Mouse (Mus musculus): ENCODE data around the gene Jph3.

Jph3 gene

GRCm38 (mm10) chr8:121792159-121792558 is 62.7 kb downstream of the Jph3 start:
- no peak for DNase-seq

GRCm38 (mm10) chr8:121792627-121793026 is 63.2 kb downstream of the Jph3 start:
- no peak for DNase-seq

- no peak for DNase-seq
Observed at GRCm38 (mm10) chr8:121794151-121794550, 64.7 kb downstream of the Jph3 start.

- DNase-seq, result no peak
Observed at GRCm38 (mm10) chr8:121795461-121795860, 66.0 kb downstream of the Jph3 start.

- no peak for DNase-seq
Observed at GRCm38 (mm10) chr8:121796406-121796805, 67.0 kb downstream of the Jph3 start.

GRCm38 (mm10) chr8:121798401-121798800 is 69.0 kb downstream of the Jph3 start:
- no peak for DNase-seq

GRCm38 (mm10) chr8:121804829-121805228 is 75.4 kb downstream of the Jph3 start:
- no peak for DNase-seq

GRCm38 (mm10) chr8:121806126-121806525 is 76.7 kb downstream of the Jph3 start:
- no peak for DNase-seq

- DNase-seq, result no peak
Observed at GRCm38 (mm10) chr8:121808032-121808431, 78.6 kb downstream of the Jph3 start.

GRCm38 (mm10) chr8:121809524-121810155 is 80.2 kb downstream of the Jph3 start:
- no peak for DNase-seq

GRCm38 (mm10) chr8:121811502-121811901 is 82.1 kb downstream of the Jph3 start:
- no peak for DNase-seq

GRCm38 (mm10) chr8:121811931-121812570 is 82.6 kb downstream of the Jph3 start:
- no peak for DNase-seq

- DNase-seq, result no peak
Observed at GRCm38 (mm10) chr8:121818226-121818625, 88.8 kb downstream of the Jph3 start.

- DNase-seq, result no peak
Observed at GRCm38 (mm10) chr8:121820840-121821239, 91.4 kb downstream of the Jph3 start.

- no peak for DNase-seq
Observed at GRCm38 (mm10) chr8:121821320-121821719, 91.9 kb downstream of the Jph3 start.

GRCm38 (mm10) chr8:121821770-121822169 is 92.3 kb downstream of the Jph3 start:
- no peak for DNase-seq

GRCm38 (mm10) chr8:121827726-121828125 is 98.3 kb downstream of the Jph3 start:
- no peak for DNase-seq

GRCm38 (mm10) chr8:121828376-121829023 is 99.1 kb downstream of the Jph3 start:
- no peak for DNase-seq

- DNase-seq, result peak; percentile 63 to 69
Observed at GRCm38 (mm10) chr8:121829048-121829776, 99.8 kb downstream of the Jph3 start, which contains the start of gene Klhdc4. TSS of gene Klhdc4 (minus strand) at chr8:121829569.

GRCm38 (mm10) chr8:121829777-121830362 is 100.4 kb downstream of the Jph3 start:
- no peak for DNase-seq

GRCm38 (mm10) chr8:121832061-121832460 is 102.6 kb downstream of the Jph3 start:
- DNase-seq, result no peak

GRCm38 (mm10) chr8:121832503-121832902 is 103.1 kb downstream of the Jph3 start:
- peak; percentile 21 to 25 for DNase-seq

- DNase-seq, result peak in 1 of 2 experiments; percentile 13
Observed at GRCm38 (mm10) chr8:121841242-121841641, 111.8 kb downstream of the Jph3 start.
